Mouse (Mus musculus) MEL-GATA-1-ER (cell line): ENCODE data around the gene B4galnt3.
"Not testable (repeated sequence)": the region's sequence is repeated elsewhere in the genome, so short reads cannot be mapped to it uniquely, and the experiment has no call there.

Source experiments
- DNase-seq: peaks from one replicate; pipeline ENCODE4 v3.0.0-alpha.2; 2012; ENCODE audit warnings: low read depth; ENCODE audit errors: extremely low read depth

B4galnt3 gene

DNA sequence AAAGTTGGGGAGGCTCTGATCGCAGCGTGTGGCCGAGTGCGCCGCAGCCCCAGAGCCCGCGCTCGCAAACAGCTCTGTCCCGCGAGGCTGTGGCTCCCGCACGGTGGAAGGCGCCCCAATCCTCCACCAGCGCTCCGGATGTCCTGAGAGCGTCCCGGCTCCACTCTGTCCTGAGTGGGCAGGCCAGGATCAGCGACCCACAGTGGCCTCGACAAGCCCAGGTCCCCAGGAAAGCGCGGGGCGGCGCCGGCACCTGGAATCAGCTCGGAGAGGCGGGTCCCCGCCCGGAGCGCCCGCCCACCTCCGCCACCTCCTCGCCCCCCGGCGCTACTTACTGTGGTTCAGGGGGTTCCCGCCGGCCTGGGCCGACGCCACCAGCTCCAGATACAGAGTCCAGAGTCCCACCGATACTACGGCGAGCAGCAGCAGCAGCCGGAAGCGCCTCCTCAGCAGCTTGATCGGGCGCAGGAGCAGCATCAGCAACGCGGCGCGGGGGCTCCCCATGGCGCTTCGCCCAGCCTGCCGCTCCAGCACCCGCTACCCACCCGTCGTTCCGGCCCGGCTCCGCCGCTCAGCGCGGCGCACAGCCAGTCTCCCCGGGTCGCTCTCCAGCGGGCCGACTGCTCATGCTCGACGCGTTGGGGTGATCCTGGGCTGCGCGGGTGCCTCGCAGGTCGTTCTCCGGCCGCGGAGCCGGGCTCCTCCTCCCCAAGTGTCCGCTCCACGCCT, at the start of gene B4galnt3, which contains the start of gene D330020A13Rik:
B4galnt3 (minus strand) TSS at position 504 of the 729 bp plus-strand sequence.
D330020A13Rik (plus strand) TSS at position 309 of the 729 bp plus-strand sequence.
- DNase-seq, result no peak

- no peak for DNase-seq
Observed at GRCm38 (mm10) chr6:120343992-120344391, 49.6 kb upstream of the B4galnt3 start.

DNA sequence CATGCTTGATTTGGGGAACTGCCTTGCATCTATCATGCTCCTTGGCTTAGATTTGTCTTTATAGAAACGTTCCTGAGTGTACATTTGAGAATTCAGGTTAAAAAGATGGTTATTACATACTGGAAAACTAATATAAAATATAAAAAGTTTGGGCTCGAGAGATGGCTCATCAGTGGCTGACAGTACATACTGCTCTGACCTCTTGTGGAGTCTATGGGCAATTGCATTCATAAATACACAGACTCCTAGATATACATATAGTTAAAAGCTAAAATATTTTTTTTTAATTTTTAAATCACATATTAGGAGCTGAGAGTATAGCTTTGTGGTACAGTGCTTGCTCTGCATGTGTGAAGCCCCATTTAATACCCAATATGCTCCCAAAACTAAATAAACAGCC, 38.0 kb upstream of the B4galnt3 start:
- no peak for DNase-seq

DNA sequence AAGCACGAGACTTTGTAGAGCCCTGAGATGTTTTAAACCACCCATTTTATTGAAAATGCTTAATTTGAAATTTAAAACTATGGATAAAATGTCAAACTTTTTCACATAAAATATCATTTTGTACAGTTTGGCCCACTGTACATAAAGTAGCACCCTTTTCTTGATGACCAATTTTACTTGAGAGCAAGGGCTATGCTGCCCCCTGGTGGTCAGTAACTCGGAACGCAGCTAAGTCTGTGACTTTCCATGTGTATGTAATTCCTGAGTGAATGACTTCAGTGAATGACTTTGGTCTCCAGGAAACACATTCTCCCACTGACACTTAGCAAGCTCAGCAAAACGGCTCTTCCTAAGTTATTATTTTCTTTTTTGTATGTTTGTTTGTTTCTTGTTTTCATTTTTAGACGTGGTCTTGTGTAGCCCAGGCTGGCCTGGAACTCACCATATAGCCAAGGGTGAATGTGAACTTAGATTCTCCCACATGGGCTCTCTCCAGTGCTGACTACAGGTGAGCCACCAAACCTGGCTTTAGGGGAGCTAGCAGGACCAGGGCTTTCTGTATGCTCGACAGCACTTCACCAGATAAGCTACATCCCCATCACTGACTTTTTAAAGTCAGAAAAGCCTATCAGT, 30.1 kb upstream of the B4galnt3 start:
- peak; percentile 64 for DNase-seq

- no peak for DNase-seq
Observed at GRCm38 (mm10) chr6:120320369-120320768, 26.0 kb upstream of the B4galnt3 start.

DNA sequence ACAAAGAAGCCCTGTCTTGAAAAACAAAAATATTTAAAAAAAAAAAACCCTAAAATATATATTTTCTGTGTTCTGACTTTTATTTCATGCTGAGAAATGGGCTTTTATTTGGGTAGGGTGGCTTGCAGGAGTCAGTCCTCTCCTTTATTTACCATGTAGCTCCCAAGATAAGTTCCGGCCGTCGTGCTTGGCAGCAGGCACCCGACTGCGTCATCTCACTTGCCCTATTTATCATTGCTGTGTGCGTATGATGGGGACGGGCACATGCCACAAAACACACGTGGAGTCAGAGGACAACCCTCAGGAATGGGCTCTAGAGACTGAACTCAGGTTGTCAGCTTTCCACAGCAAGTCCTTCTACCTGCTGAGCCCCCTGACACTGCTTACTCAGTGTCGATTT, 24.8 kb upstream of the B4galnt3 start:
- DNase-seq, result no peak

DNA sequence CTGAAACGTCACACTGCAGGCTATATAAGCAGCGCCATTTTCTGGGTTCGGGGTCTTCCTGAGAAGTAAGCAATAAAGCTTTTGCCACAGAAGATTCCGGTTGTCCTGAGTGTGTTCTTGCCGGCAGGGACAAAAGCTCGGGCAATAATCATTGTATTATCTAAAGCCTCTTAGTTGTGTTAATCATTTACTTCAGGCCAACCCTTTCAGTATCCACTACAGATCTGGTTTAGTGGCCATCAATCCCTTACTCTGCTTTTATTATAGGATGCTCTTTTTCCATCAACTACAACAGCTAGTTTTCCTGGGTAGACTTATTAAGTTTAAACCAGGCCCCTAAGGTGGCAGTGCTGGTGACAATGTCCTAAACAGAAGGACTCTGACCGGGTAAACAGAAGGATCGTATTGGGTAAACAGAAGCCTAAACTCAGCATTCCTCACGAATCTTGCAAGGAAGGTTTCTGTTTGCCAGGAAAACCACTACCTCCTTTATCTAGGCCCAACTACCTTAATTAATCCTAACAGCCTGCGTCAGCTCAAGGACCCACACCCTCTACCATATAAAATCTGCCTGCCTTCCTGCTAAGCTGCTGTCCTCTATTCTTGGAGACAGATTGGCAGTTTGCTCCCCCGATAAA, 24.1 kb upstream of the B4galnt3 start:
- DNase-seq, result no peak

DNA sequence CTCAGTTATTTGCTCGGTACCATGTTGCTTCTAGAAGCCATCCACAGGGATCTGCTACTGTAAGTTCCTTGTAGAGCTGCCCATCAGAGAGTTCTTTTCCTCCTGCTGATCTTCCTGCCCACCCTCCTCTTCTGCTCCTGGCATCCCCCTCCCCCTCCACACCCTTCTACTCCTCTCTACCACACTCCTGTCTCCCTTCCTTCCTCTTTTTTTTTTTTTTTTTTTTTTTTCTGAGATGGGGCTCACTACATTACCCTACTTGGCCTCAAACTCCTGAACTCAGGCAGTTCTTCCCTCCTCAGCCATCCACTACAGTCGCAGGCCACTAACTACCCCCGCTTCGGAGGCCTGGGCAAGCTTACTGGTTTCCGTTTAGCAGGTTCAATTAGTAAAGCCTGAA, 18.1 kb upstream of the B4galnt3 start:
- peak; percentile 38 for DNase-seq

DNA sequence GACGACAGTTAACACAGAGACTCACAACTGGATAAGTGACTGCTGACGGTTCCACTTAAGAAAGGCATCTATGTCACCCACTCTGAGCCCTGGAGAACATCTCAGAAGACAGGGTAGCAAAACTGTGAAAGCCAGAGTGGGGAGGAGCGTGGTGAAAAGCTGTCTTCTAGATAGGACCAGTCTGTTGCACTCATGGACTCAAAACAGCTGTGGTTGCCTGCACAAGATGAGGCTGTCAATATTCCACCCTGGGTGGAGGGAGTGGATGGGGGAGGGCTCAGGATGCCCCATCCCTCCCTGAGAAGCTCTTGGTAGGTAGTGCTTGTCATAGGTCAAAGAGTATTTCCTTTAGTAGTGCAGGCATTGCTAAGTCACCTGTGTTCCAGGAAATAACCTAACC, 15.4 kb upstream of the B4galnt3 start:
- DNase-seq, result no peak

DNA sequence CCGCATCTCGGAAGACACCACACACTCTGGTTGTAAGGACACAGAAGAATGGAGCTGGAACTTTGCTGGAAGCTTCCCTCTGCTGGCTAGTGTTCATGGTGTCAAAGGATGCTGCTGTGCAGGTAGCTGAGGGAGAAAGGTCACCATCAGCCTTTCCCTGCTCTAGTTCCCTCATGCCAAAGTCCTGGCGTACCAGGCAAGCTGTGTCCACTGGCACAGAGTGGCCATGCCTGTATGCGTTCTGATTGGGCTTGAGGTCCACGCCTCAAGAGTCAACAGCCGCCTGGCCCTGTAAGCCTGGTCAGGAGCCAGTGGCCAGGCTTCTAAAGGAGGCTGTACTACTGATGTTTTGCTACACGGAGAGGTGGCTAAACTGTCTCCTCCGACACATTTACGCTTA, 15.0 kb upstream of the B4galnt3 start:
- no peak for DNase-seq

DNA sequence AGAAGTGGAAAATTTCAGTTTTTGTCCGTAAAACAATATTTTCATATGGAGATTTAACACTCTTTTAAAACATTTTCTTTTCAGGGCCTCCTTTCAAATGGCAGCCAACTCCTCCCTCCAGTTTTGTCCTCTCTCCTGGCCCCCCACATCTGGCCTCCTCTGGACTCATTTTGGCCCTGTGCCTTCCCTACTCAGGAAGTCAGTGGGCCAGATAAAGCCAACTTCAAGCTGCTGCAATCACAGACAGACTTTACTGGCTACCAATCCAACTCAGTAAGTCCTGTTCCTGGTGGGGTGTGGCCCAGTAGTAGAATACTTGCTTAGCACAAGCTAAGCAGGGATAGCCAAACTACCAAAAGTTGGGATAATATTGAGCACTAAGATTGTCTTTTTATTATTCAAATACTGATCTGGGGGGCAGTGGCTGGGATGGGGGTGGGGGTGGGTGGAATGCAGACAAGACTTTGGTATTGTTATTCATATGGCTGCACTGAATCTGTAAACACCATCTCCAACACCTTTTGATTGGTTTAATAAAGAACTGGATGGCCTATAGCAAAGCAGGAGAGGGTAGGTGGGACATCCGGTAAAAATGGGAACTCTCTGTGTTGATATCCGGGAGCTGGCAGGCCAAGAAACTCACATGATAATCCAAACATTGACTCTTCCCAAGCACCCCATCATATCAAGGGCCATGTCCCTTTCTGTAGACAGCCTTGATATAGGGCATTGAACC, 12.7 kb upstream of the B4galnt3 start:
- DNase-seq, result no peak

GRCm38 (mm10) chr6:120302755-120303316, 8.5 kb upstream of the B4galnt3 start:
- DNase-seq, result no peak

GRCm38 (mm10) chr6:120301137-120301536, 6.8 kb upstream of the B4galnt3 start:
- DNase-seq, result no peak

GRCm38 (mm10) chr6:120296589-120296988, 2.2 kb upstream of the B4galnt3 start:
- not testable (repeated sequence) for DNase-seq

DNA sequence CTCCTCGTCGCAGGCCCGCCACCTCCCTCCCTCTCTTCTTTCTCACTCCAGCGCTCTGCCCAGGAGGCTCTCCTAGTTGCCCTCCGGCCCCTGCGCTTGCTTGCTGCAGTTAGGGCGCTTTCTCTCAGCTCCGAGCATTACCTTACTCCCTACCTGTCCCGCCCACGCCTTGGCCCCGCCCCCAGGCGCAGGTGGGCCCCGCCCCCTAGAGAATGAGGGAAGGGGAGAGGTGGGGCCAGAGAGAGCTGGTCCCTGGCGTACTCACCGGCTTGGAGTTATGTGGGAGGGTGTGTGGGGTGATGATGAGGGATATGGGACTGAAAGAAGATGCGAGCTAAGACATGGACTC, 400 bp upstream of the B4galnt3 start:
- DNase-seq, result no peak

DNA sequence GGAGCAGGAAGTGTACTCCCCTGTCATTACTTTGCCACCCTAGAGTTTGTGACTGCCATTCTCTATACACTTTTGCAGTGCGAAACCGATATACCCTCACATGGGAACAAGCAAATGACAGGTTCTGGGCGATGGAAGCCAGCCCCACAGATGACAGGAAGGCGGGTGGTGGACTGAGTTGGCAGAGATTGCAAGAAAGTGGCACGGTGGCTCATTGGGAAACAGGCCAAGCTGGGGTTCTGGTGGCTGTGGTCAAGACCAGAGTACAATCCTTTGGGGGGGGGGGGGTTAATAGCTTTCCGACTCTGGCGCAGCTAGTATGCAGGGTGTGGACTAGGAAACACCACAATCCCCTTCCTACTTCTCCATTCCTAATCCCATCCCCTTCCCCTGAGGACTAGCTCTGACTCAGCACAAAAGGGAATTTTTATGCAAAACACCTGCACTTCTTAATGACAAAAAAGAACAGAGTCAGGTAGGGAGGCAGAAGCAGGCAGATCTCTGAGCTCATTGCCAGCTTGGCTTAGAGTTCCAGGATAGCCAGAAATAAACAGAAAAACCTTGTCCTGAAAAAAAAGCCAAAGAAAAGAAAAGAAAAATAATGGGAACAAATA, 2.9 kb downstream of the B4galnt3 start:
- no peak for DNase-seq

- DNase-seq, result no peak
Observed at GRCm38 (mm10) chr6:120289430-120289829, 4.9 kb downstream of the B4galnt3 start.

GRCm38 (mm10) chr6:120288541-120288940, 5.8 kb downstream of the B4galnt3 start:
- DNase-seq, result no peak

DNA sequence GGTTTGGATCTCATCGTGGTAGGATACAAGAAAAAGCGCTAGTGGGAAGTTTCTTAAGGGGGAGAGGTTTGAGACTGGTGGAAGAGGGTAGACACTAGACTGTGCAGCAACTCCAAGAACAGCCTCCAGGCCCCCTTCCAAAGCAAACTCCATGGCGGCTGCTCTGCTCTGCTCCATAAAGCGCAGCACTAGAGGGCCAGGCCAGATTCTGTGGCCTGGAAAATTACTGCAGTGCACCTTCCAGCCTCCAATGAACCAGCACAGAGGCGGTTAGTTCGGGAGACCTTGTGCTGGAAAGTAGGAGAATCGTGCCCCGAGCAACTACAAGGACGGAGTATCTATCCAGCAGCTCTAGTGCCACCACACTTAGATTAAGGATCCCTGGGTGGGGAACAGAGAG, 7.1 kb downstream of the B4galnt3 start:
- DNase-seq, result no peak

DNA sequence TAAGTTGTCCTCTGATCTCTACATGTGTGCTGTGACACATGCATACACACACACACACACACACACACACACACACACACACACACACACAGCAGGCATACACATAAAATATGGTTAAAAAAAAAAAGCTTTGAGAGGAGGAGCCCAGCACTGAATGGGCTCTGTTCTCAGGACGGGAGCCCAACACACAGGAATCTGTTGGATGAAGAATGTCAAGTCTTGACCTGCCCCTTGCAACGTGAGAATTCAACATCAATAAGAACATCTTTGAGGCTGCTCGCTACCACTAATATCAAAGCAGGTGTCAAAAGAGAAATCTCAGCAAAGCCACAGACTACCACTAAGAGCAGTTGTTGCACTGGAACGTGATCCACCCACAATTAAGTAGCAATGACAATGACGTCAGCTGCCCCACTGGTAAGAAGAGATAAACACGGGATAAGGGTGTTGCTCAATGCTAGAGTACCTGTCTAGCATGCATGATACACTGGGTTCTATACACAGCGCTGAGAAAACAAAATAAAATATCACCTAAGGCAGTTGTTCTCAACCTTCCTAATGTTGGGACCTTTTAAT, 17.4 kb downstream of the B4galnt3 start:
- DNase-seq, result no peak

DNA sequence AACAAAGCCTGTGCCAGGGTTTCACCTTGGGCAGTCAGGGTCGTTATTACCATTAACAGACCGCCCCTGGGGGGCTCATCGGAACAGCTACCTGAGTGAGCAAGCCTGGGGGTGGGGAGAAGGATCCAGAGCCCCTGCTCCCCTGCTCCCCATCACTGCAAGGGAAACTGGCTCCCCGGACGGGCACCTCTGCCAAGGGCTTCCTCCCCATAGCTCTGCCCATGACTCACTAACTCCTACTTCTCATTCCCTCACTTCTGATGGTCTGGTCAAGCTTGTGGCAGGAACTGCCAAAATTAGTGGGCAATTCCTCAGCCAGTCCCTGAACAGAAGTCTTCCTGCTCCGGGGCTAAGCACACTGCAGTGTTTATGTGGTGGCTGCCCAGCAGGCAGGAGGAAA, 19.1 kb downstream of the B4galnt3 start:
- DNase-seq, result no peak
